Mouse (Mus musculus) megakaryocyte progenitor cell, adult 5-6 weeks (primary cell): Measurements from ENCODE around the gene Pomt1. TPM values are rescaled to one million over a fixed set of nuclear protein-coding genes. Genes with fewer than 3 reads are reported as not detected.

Source experiments
- ATAC-seq: replicated peaks from 2 replicates; pipeline ENCODE4 v1.8.0; 2016; ENCODE audit warnings: mild to moderate bottlenecking, moderate TSS enrichment, inconsistent platforms; ENCODE audit not compliant: poor library complexity
- total RNA-seq, 2 experiments: library from RNA; stranded (forward) in 1 of 2; stranded (reverse) in 1 of 2; fragments of 157-497, 149-512 nt in 1 of 2; fragments of 200-1000 nt in 1 of 2; gene quantifications; 2 replicates each; pipeline versions ENCODE4 v1.2.3 to v1.2.4; 2015 to 2017

The Pomt1 gene
- 18.5 and 18.8 TPM in 2 replicates for total RNA-seq (2015)
- 32.2 and 32.6 TPM in 2 replicates for total RNA-seq (2017)

- ATAC-seq, result peak; percentile 92
These were observed at the start of gene Pomt1 for GRCm38 (mm10) chr2:32235886-32236759. Gene Pomt1, plus strand, starts transcription at chr2:32236590.

GRCm38 (mm10) chr2:32187019-32187551 lies 49.3 kb upstream of the Pomt1 start:
- ATAC-seq, result no peak

GRCm38 (mm10) chr2:32187649-32188048 lies 48.7 kb upstream of the Pomt1 start:
- no peak for ATAC-seq

GRCm38 (mm10) chr2:32189060-32189681 lies 47.2 kb upstream of the Pomt1 start:
- peak; percentile 56 for ATAC-seq

GRCm38 (mm10) chr2:32190620-32191019 lies 45.8 kb upstream of the Pomt1 start:
- no peak for ATAC-seq

- ATAC-seq, result peak; percentile 81
These were observed 44.4 kb upstream of the Pomt1 start for GRCm38 (mm10) chr2:32191872-32192507.

GRCm38 (mm10) chr2:32198977-32199376 lies 37.4 kb upstream of the Pomt1 start:
- ATAC-seq, result no peak

GRCm38 (mm10) chr2:32200033-32200432 lies 36.4 kb upstream of the Pomt1 start:
- ATAC-seq, result no peak

- no peak for ATAC-seq
These were observed 35.7 kb upstream of the Pomt1 start for GRCm38 (mm10) chr2:32200712-32201111.

GRCm38 (mm10) chr2:32201527-32201926 lies 34.9 kb upstream of the Pomt1 start:
- no peak for ATAC-seq

GRCm38 (mm10) chr2:32203853-32204252 lies 32.5 kb upstream of the Pomt1 start:
- ATAC-seq, result no peak

- no peak for ATAC-seq
These were observed 28.7 kb upstream of the Pomt1 start for GRCm38 (mm10) chr2:32207682-32208081.

- ATAC-seq, result no peak
These were observed 24.7 kb upstream of the Pomt1 start for GRCm38 (mm10) chr2:32211689-32212088.

- ATAC-seq, result no peak
These were observed 23.4 kb upstream of the Pomt1 start for GRCm38 (mm10) chr2:32213000-32213399.

- ATAC-seq, result no peak
These were observed 20.8 kb upstream of the Pomt1 start for GRCm38 (mm10) chr2:32215576-32215975.

- no peak for ATAC-seq
These were observed 19.9 kb upstream of the Pomt1 start for GRCm38 (mm10) chr2:32216506-32216905.

- ATAC-seq, result no peak
These were observed 18.7 kb upstream of the Pomt1 start for GRCm38 (mm10) chr2:32217656-32218055.

- ATAC-seq, result no peak
These were observed 18.3 kb upstream of the Pomt1 start for GRCm38 (mm10) chr2:32218113-32218512.

- no peak for ATAC-seq
These were observed 17.7 kb upstream of the Pomt1 start for GRCm38 (mm10) chr2:32218541-32219334.

GRCm38 (mm10) chr2:32219501-32219900 lies 16.9 kb upstream of the Pomt1 start:
- no peak for ATAC-seq

GRCm38 (mm10) chr2:32220021-32220420 lies 16.4 kb upstream of the Pomt1 start:
- no peak for ATAC-seq
